Mouse (Mus musculus) liver, embryonic 12.5 days (tissue): Measurements from ENCODE around the gene Cplx2. TPM values are rescaled to one million over a fixed set of nuclear protein-coding genes. Genes with fewer than 3 reads are reported as not detected.
A peak's percentile ranks its signal among the peaks of the same experiment; 100 is the strongest.

ENCODE experiments used
- ATAC-seq: fragments of 200-750 bp; cut with Nextera tagmentation; 2 replicates; pipeline ENCODE4 v1.8.0; 2017; ENCODE audit warnings: moderate number of reproducible peaks, mild to moderate bottlenecking, moderate library complexity
- H3K27ac ChIP-seq: fragments of 300-500 bp; sonication (generic); 2 replicates; pipeline ENCODE4 v1.5.1; 2016; ENCODE audit warnings: mild to moderate bottlenecking
- H3K27me3 ChIP-seq: fragments of 300-500 bp; sonication (generic); replicated peaks from 2 replicates; pipeline ENCODE4 v1.6.1; 2016; ENCODE audit warnings: mild to moderate bottlenecking, moderate library complexity
- H3K36me3 ChIP-seq: fragments of 300-500 bp; sonication (generic); 2 replicates; pipeline ENCODE4 v1.6.1; 2016; ENCODE audit warnings: mild to moderate bottlenecking, moderate library complexity
- H3K4me1 ChIP-seq: fragments of 300-500 bp; sonication (generic); 2 replicates; pipeline ENCODE4 v1.6.1; 2016
- H3K4me2 ChIP-seq: fragments of 300-500 bp; sonication (generic); 2 replicates; pipeline ENCODE4 v1.6.1; 2016; ENCODE audit warnings: mild to moderate bottlenecking, moderate library complexity
- H3K4me3 ChIP-seq: fragments of 300-500 bp; sonication (generic); 2 replicates; pipeline ENCODE4 v1.5.1; 2016; ENCODE audit warnings: mild to moderate bottlenecking, moderate library complexity
- H3K9ac ChIP-seq: fragments of 300-500 bp; sonication (generic); 2 replicates; pipeline ENCODE4 v1.6.1; 2016; ENCODE audit warnings: mild to moderate bottlenecking, moderate library complexity
- H3K9me3 ChIP-seq: fragments of 300-500 bp; sonication (generic); replicated peaks from 2 replicates; pipeline ENCODE4 v1.6.1; 2016; ENCODE audit warnings: mild to moderate bottlenecking, moderate library complexity
- WGBS: fragments of 180-500 bp; shearing (Covaris S2); methylation state at CpG from one replicate; pipeline ENCODE4 v1.1.7; 2016; ENCODE audit not compliant: insufficient replicate concordance; 5-methylcytosine and 5-hydroxymethylcytosine counted together
- polyA plus RNA-seq: library from polyadenylated mRNA; unstranded; fragments of >200 nt; fragmentation: Nextera tagmentation; extraction: Ambion mirVana; gene quantifications from 2 replicates; pipeline ENCODE4 v1.2.1, GENCODE M21; 2016

Gene Cplx2
- polyA plus RNA-seq, 1 experiment from 2014 or later = 0.52 TPM

DNA sequence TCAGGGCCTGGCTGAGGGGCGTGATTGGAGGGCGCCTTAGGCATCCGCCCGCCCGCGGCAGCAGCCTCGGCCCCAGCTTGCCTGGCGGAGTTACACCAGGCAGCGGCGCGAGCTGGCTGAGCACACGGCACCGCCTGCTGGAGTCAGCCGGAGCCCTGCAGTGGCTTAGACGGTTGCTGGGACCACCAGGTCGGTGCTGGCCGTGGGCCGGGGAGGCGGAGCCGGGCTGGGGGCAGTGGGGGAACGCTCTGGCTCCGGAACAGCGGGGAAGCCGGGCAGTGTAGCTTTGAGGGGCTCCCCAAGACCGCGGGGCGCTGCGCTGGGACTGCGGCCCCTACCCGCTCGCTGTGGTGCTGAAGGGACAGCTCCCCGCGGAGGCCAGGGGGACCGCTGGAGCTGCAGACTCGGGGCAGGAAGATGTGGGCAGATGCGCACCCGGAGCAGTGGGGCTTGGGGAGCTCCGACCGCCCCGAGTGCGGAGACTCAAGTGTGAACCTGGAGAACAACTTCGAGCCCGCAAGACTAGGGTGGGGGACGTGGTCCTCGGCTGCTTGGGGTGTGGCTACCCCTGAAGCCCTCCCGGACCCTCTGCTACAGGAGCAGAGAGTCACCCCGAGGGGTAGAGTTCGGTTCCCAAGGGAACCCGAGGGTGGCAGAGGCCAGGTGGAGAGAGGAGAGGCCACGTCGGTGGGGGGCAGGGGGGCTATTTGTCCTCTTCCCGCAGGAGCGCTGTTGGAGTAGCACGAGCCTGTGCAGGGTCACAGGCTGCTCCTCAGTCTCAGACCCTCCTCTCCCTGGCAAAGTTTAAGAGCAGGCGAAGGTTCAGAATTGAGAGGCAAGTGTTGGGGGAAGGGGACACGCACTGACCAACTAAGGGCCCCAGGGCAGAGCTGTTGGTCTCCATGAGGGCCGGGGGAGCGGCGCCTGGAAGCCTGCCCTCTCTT, 510 bp downstream of the Cplx2 start:
- WGBS = 2% methylated on average over 57 of the region's 59 CpGs
- Histone ChIP-seq H3K4me3 (peak overlapping the region; percentile 13; the same call in 1 of the 2 replicates), H3K4me1 (peaks cover 11% of the 10 kb centered on the region; the same call in 1 of the 2 replicates), H3K9me3 (no peaks in the 10 kb centered on the region), H3K27me3 (peaks cover 52% of the 10 kb centered on the region), H3K9ac (no peak overlapping the region), H3K4me2 (peak overlapping the region; percentile 57), H3K27ac (no peak overlapping the region), H3K36me3 (no peaks in the 10 kb centered on the region)
- ATAC-seq = peak; percentile 51; the same call in 1 of the 2 replicates

- H3K4me3 ChIP-seq = no peak overlapping the region
- no peak overlapping the region for H3K27ac ChIP-seq
- no peak overlapping the region for H3K4me2 ChIP-seq
- no peaks in the 10 kb centered on the region for H3K9me3 ChIP-seq
- peaks cover 11% of the 10 kb centered on the region; the same call in 1 of the 2 replicates for H3K4me1 ChIP-seq
- WGBS = 5% methylated on average over 16 of the region's 16 CpGs
- H3K27me3 ChIP-seq = peaks cover 47% of the 10 kb centered on the region
- H3K9ac ChIP-seq = no peak overlapping the region
- no peak for ATAC-seq
- H3K36me3 ChIP-seq = no peaks in the 10 kb centered on the region
These were observed 1.5 kb downstream of the Cplx2 start for GRCm38 (mm10) chr13:54372665-54373064.

GRCm38 (mm10) chr13:54374106-54374706, 3.1 kb downstream of the Cplx2 start:
- no peak for ATAC-seq
- H3K9me3 ChIP-seq = no peaks in the 10 kb centered on the region
- no peak overlapping the region for H3K4me3 ChIP-seq
- no peak overlapping the region for H3K27ac ChIP-seq
- H3K27me3 ChIP-seq = peaks cover 47% of the 10 kb centered on the region
- no peaks in the 10 kb centered on the region for H3K36me3 ChIP-seq
- H3K4me1 ChIP-seq = peaks cover 11% of the 10 kb centered on the region; the same call in 1 of the 2 replicates
- 46% methylated on average over 9 of the region's 9 CpGs for WGBS
- no peak overlapping the region for H3K4me2 ChIP-seq
- H3K9ac ChIP-seq = no peak overlapping the region

DNA sequence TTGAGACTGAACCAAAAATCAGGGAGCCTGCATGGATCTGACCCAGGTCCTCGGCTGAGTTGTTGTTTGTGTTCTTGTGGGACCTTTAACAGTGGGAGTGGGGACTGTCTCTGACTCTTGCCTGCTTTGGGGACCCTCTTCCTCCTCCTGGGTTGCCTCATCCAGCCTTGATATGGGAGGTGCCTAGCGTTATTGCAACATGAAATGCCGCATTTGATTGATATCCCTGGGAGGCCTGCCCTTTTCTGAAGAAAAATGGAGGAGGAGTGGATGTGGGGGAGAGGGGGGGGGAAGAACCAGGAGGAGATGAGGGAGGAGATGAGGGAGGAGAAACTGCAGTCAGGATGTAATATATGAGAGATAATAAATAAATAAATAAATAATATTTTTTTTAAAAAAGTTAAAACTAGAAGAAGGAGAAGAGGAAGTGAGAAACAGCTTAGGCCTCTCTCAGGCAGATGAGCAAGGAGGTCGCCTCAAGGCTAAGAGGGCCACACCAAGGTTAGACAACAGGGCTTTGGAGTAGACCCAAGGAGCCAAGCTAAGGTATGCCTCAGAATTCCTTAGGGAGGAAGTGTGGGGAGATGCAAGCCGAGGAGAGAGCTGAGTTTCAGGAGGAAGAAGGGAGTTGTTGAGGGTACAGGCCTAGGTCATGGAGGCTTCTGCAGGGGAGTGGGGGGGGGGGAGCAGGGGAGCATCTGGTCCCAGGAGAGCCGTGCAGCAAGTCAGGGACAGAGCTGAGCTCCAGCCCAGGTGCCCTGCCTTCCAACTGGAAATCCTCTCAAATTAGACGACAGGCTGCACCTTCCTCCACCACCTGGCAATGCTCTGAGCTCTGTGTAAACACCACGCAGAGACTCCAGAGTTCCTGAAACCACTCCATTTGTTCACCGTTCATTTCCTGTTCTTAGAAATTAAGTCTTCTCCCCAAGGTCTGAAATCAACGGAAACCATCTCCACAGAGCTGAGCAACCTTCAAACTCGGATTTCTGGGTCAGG, 4.6 kb downstream of the Cplx2 start:
- Histone ChIP-seq H3K9ac (no peak overlapping the region), H3K27me3 (peaks cover 31% of the 10 kb centered on the region), H3K4me1 (peaks cover 11% of the 10 kb centered on the region; the same call in 1 of the 2 replicates), H3K36me3 (no peaks in the 10 kb centered on the region), H3K4me2 (no peak overlapping the region), H3K27ac (no peak overlapping the region), H3K9me3 (no peaks in the 10 kb centered on the region), H3K4me3 (no peak overlapping the region)
- 41% methylated on average over 11 of the region's 11 CpGs for WGBS
- ATAC-seq = no peak

GRCm38 (mm10) chr13:54376736-54377135, 5.6 kb downstream of the Cplx2 start:
- Histone ChIP-seq H3K9ac (no peak overlapping the region), H3K4me3 (no peak overlapping the region), H3K4me2 (no peak overlapping the region), H3K9me3 (no peaks in the 10 kb centered on the region), H3K27me3 (peaks cover 21% of the 10 kb centered on the region), H3K4me1 (peaks cover 9% of the 10 kb centered on the region; the same call in 1 of the 2 replicates), H3K36me3 (no peaks in the 10 kb centered on the region), H3K27ac (no peak overlapping the region)
- no peak for ATAC-seq
- 74% methylated on average over 7 of the region's 7 CpGs for WGBS

GRCm38 (mm10) chr13:54378051-54378450, 6.9 kb downstream of the Cplx2 start:
- Histone ChIP-seq H3K4me2 (no peak overlapping the region), H3K9me3 (no peaks in the 10 kb centered on the region), H3K36me3 (no peaks in the 10 kb centered on the region), H3K4me3 (no peak overlapping the region), H3K27me3 (peaks cover 11% of the 10 kb centered on the region), H3K4me1 (no peaks in the 10 kb centered on the region), H3K9ac (no peak overlapping the region), H3K27ac (no peak overlapping the region)
- ATAC-seq = no peak
- 35% methylated on average over 3 of the region's 3 CpGs for WGBS

DNA sequence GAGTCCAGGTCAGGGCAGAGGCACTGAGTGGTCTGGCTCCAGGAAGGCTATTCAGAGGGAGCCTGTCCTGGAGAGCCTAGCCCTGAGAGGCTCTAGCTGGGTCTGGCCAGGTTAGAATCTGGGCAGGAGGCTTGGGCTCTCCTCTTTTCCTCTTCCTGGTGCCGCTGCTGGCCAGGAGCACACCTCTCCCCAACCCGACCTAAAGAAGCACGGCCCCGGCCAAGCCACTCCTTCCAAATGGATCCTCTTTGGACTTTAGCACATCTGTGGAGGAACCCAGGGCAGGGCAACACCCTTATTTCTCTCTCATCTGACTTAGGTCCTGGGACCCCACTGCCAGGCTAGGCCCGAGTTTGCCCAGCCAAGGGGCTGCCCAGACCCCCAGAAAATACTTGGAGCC, 9.3 kb downstream of the Cplx2 start:
- WGBS = 54% methylated on average over 5 of the region's 5 CpGs
- no peak overlapping the region for H3K4me2 ChIP-seq
- no peaks in the 10 kb centered on the region for H3K9me3 ChIP-seq
- no peak overlapping the region for H3K4me3 ChIP-seq
- no peaks in the 10 kb centered on the region for H3K36me3 ChIP-seq
- H3K27me3 ChIP-seq = peaks cover 6% of the 10 kb centered on the region
- H3K27ac ChIP-seq = no peak overlapping the region
- no peak for ATAC-seq
- no peak overlapping the region for H3K9ac ChIP-seq
- no peaks in the 10 kb centered on the region for H3K4me1 ChIP-seq

GRCm38 (mm10) chr13:54381396-54381795, 10.2 kb downstream of the Cplx2 start:
- Histone ChIP-seq H3K9ac (no peak overlapping the region), H3K36me3 (no peaks in the 10 kb centered on the region), H3K4me1 (no peaks in the 10 kb centered on the region), H3K27ac (no peak overlapping the region), H3K9me3 (no peaks in the 10 kb centered on the region), H3K27me3 (peaks cover 6% of the 10 kb centered on the region), H3K4me3 (no peak overlapping the region), H3K4me2 (no peak overlapping the region)
- 64% methylated on average over 8 of the region's 8 CpGs for WGBS
- ATAC-seq = no peak

DNA sequence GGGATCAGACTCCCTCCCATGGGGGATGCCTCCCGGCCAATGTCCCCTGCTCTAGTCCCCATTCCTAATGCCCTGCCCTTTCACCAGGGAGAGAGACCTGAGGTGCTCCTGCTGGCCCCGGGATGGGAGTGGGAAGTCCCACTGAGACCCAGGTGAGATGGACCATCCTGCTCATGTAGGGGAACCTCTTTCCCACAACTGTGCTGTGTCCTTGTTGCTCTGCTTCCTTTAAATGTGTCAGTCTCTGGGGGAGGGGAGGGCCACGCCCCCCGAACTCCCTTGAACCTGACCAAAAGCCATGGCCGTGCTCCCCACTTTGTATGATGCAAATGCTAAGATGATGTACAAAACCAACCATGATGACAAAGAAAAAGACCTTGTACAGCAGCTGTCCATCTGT, 12.4 kb downstream of the Cplx2 start:
- 46% methylated on average over 5 of the region's 5 CpGs for WGBS
- H3K27me3 ChIP-seq = peaks cover 6% of the 10 kb centered on the region
- no peak overlapping the region for H3K27ac ChIP-seq
- no peak for ATAC-seq
- no peak overlapping the region for H3K4me3 ChIP-seq
- H3K9ac ChIP-seq = no peak overlapping the region
- H3K4me2 ChIP-seq = no peak overlapping the region
- no peaks in the 10 kb centered on the region for H3K36me3 ChIP-seq
- H3K9me3 ChIP-seq = no peaks in the 10 kb centered on the region
- H3K4me1 ChIP-seq = no peaks in the 10 kb centered on the region

DNA sequence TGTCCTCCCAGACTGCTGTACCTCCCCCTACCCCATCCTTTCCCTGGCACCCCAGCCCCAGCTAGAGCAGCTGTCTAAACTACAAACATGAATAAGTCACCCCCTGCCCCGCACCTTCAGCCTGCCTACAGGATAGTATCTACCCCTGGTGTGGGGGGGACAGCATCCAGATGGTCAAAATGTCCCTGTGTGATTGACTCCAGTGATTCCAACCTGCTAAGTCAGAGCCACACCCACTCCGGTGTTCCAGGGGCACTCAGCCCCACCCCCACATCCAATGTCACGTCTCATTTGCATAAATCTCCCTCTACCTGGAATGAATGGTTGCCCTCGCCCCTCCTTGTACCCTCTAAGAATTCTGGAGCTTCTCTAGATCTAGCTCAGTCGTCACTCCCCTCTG, 13.4 kb downstream of the Cplx2 start:
- Histone ChIP-seq H3K36me3 (no peaks in the 10 kb centered on the region), H3K4me3 (no peak overlapping the region), H3K4me2 (no peak overlapping the region), H3K27ac (no peak overlapping the region), H3K9ac (no peak overlapping the region), H3K27me3 (peaks cover 6% of the 10 kb centered on the region), H3K9me3 (no peaks in the 10 kb centered on the region), H3K4me1 (no peaks in the 10 kb centered on the region)
- 24% methylated on average over 5 of the region's 5 CpGs for WGBS
- ATAC-seq = no peak
